Mouse (Mus musculus) hindbrain, embryonic 11.5 days (tissue): ENCODE data around the gene Wnk1. TPM values are rescaled to one million over a fixed set of nuclear protein-coding genes. Genes with fewer than 3 reads are reported as not detected.

Source experiments
- ATAC-seq: fragments of 200-750 bp; cut with Nextera tagmentation; 2 replicates; pipeline ENCODE4 v1.8.0; 2017; ENCODE audit warnings: mild to moderate bottlenecking, moderate TSS enrichment, moderate library complexity; ENCODE audit not compliant: low FRiP score
- DNase-seq: peaks from one replicate; pipeline ENCODE4 v3.0.0-alpha.2; 2015; ENCODE audit warnings: low spot score
- H3K27ac ChIP-seq: fragments of 300-500 bp; sonication (generic); 2 replicates; pipeline ENCODE4 v1.5.1; 2014; ENCODE audit warnings: mild to moderate bottlenecking, low read depth, low read length
- H3K27me3 ChIP-seq: fragments of 300-500 bp; sonication (generic); 2 replicates; pipeline ENCODE4 v1.6.1; 2014; ENCODE audit warnings: mild to moderate bottlenecking, low read length, moderate library complexity, mixed read lengths; ENCODE audit not compliant: control insufficient read depth, insufficient read depth
- H3K36me3 ChIP-seq: fragments of 300-500 bp; sonication (generic); 2 replicates; pipeline ENCODE4 v1.6.1; 2014; ENCODE audit warnings: mild to moderate bottlenecking, low read length, moderate library complexity, mixed read lengths; ENCODE audit not compliant: control insufficient read depth, insufficient read depth
- H3K4me1 ChIP-seq: fragments of 300-500 bp; sonication (generic); replicated peaks from 2 replicates; pipeline ENCODE4 v1.6.1; 2014; ENCODE audit warnings: low read length, mixed read lengths; ENCODE audit not compliant: control insufficient read depth, insufficient read depth
- H3K4me2 ChIP-seq: fragments of 300-500 bp; sonication (generic); replicated peaks from 2 replicates; pipeline ENCODE4 v1.6.1; 2014; ENCODE audit warnings: mild to moderate bottlenecking, low read depth, low read length
- H3K4me3 ChIP-seq: fragments of 300-500 bp; sonication (generic); 2 replicates; pipeline ENCODE4 v1.5.1; 2014; ENCODE audit warnings: low read depth, low read length
- H3K9ac ChIP-seq: fragments of 300-500 bp; sonication (generic); 2 replicates; pipeline ENCODE4 v1.6.1; 2014; ENCODE audit warnings: low read depth, low read length
- H3K9me3 ChIP-seq: fragments of 300-500 bp; sonication (generic); 2 replicates; pipeline ENCODE4 v1.6.1; 2016; ENCODE audit warnings: low read length; ENCODE audit not compliant: control insufficient read depth
- WGBS: fragments of 180-500 bp; shearing (Covaris S2); extraction: QIAGEN DNeasy Blood & Tissue Kit; methylation state at CpG from one replicate; pipeline ENCODE4 v1.1.7; 2014; 5-methylcytosine and 5-hydroxymethylcytosine counted together
- polyA plus RNA-seq: library from polyadenylated mRNA; unstranded; fragments of >200 nt; fragmentation: Nextera tagmentation; extraction: Ambion mirVana; gene quantifications from 2 replicates; pipeline ENCODE4 v1.2.1, GENCODE M21; 2014

Wnk1 gene
- polyA plus RNA-seq, 1 experiment from 2014 or later = 91.7 TPM

DNA sequence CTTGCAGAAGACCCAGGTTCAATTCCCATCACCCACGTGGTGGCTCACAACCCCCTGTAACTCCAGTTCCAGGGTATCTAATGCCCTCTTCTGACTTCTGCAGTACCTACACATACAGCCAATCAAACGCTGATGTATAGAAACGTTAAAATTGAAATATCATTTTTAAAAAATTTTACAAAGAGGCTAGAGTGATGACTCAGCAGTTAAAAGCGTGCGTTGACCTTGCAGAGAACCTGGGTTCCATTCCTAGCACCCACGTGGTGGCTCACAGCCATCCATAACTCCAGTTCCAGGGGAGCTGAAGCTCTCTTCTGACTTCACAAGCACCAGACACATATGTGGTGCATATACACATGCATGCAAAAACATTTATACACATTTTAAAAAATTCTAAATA, 15.9 kb upstream of the Wnk1 start:
- no peak overlapping the region for H3K9ac ChIP-seq
- ATAC-seq = no peak
- 86% methylated on average over 6 of the region's 6 CpGs for WGBS
- no peak overlapping the region for H3K27ac ChIP-seq
- H3K36me3 ChIP-seq = no peaks in the 10 kb centered on the region
- DNase-seq = no peak
- no peak overlapping the region for H3K4me3 ChIP-seq
- H3K9me3 ChIP-seq = no peaks in the 10 kb centered on the region
- H3K4me1 ChIP-seq = no peaks in the 10 kb centered on the region
- no peaks in the 10 kb centered on the region for H3K27me3 ChIP-seq
- no peak overlapping the region for H3K4me2 ChIP-seq

GRCm38 (mm10) chr6:120047705-120048292, 9.3 kb upstream of the Wnk1 start:
- H3K4me3 ChIP-seq = no peak overlapping the region
- H3K27ac ChIP-seq = no peak overlapping the region
- ATAC-seq (no peak), DNase-seq (no peak)
- H3K9me3 ChIP-seq = no peaks in the 10 kb centered on the region
- no peaks in the 10 kb centered on the region for H3K27me3 ChIP-seq
- no peaks in the 10 kb centered on the region for H3K4me1 ChIP-seq
- no peaks in the 10 kb centered on the region for H3K36me3 ChIP-seq
- no peak overlapping the region for H3K4me2 ChIP-seq
- 86% methylated on average over 7 of the region's 7 CpGs for WGBS
- H3K9ac ChIP-seq = no peak overlapping the region

- no peaks in the 10 kb centered on the region for H3K36me3 ChIP-seq
- no peak overlapping the region for H3K27ac ChIP-seq
- no peaks in the 10 kb centered on the region for H3K9me3 ChIP-seq
- H3K9ac ChIP-seq = no peak overlapping the region
- no peak overlapping the region for H3K4me3 ChIP-seq
- DNase-seq (no peak), ATAC-seq (no peak)
- no peak overlapping the region for H3K4me2 ChIP-seq
- WGBS = 83% methylated on average over 4 of the region's 4 CpGs
- H3K27me3 ChIP-seq = no peaks in the 10 kb centered on the region
- H3K4me1 ChIP-seq = no peaks in the 10 kb centered on the region
These were observed 6.9 kb upstream of the Wnk1 start for GRCm38 (mm10) chr6:120045406-120045805.

- 68% methylated on average over 1 of the region's 1 CpGs for WGBS
- DNase-seq = no peak
- H3K4me1 ChIP-seq = no peaks in the 10 kb centered on the region
- no peaks in the 10 kb centered on the region for H3K9me3 ChIP-seq
- no peak overlapping the region for H3K27ac ChIP-seq
- H3K4me3 ChIP-seq = no peak overlapping the region
- no peak overlapping the region for H3K4me2 ChIP-seq
- ATAC-seq = no peak
- no peak overlapping the region for H3K9ac ChIP-seq
- no peaks in the 10 kb centered on the region for H3K36me3 ChIP-seq
- H3K27me3 ChIP-seq = no peaks in the 10 kb centered on the region
These were observed 4.3 kb upstream of the Wnk1 start for GRCm38 (mm10) chr6:120042632-120043220.

DNA sequence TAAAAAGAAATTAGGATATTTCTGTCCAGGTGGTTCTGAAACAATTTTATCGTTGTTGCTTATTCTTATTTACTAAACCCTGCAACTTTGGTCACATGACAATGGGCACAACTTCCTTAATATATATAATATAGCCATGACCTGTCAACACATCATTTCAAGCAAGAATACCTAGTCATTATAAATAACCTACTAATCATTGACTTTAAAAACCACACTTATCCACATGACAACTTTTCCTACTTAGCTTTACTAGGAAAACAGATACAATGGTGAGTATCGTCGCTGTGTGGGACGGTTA, 2.0 kb upstream of the Wnk1 start:
- Histone ChIP-seq H3K36me3 (no peaks in the 10 kb centered on the region), H3K9ac (no peak overlapping the region), H3K4me3 (no peak overlapping the region), H3K4me2 (no peak overlapping the region), H3K4me1 (peaks cover 2% of the 10 kb centered on the region; the same call in 1 of the 2 replicates), H3K9me3 (no peaks in the 10 kb centered on the region), H3K27ac (no peak overlapping the region), H3K27me3 (no peaks in the 10 kb centered on the region)
- 91% methylated on average over 4 of the region's 4 CpGs for WGBS
- ATAC-seq = no peak
- no peak for DNase-seq

- Histone ChIP-seq H3K36me3 (no peaks in the 10 kb centered on the region), H3K9ac (peak overlapping the region; percentile 37), H3K9me3 (no peaks in the 10 kb centered on the region), H3K4me2 (peak overlapping the region; percentile 68), H3K27me3 (no peaks in the 10 kb centered on the region), H3K4me3 (peak overlapping the region; percentile 94), H3K4me1 (peaks cover 2% of the 10 kb centered on the region; the same call in 1 of the 2 replicates), H3K27ac (no peak overlapping the region)
- peak; percentile 84 for DNase-seq
- 0 out of 2 replicates have a peak, but pooled peaks have one; percentile 0 for ATAC-seq
- WGBS = 2% methylated on average over 24 of the region's 24 CpGs
These were observed 1.4 kb upstream of the Wnk1 start for GRCm38 (mm10) chr6:120039668-120040556.

- Histone ChIP-seq H3K4me1 (peaks cover 2% of the 10 kb centered on the region; the same call in 1 of the 2 replicates), H3K4me3 (peak overlapping the region; percentile 94), H3K4me2 (peak overlapping the region; percentile 68), H3K9me3 (no peaks in the 10 kb centered on the region), H3K36me3 (no peaks in the 10 kb centered on the region), H3K9ac (peak overlapping the region; percentile 12), H3K27ac (no peak overlapping the region), H3K27me3 (no peaks in the 10 kb centered on the region)
- ATAC-seq = no peak
- no peak for DNase-seq
- 0% methylated on average over 9 of the region's 9 CpGs for WGBS
These were observed 738 bp upstream of the Wnk1 start for GRCm38 (mm10) chr6:120039256-120039563.

DNA sequence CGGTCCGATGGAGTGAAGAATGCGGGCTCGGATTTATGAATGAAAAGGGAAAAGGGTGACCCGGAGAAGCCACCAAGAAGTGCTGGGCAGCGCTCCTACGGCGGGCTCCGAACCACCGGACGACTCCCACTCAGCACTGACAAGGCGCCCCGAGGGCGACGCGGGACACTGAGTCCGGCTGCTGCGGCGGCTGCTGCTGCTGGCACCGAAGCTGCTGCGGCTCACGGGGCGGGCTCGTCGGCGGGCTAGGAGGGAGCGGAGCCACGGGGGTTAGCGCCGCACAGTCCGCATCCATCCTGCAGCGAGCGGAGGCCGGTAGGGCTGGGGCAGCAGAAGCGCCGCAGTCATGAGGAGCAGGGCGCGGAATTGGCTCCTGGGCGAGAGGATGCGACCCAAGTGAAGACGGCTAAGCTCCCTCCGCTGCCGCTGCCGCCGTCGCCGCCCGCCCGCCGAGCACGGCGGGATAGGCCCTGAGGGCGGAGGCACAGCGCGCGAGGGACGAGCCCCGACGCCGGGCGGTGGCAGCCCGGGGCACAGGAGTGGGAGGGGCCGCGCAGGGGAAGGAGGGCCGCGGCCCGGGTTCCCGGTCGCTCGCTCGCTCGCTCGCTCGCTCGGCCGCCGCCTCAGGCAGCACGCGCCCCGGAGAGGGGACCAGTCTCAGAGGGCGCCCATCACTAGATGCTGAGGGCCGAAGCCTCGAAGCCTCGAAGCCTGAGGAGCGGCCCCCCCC, 671 bp downstream of the Wnk1 start:
- Histone ChIP-seq H3K9ac (peak overlapping the region; percentile 89), H3K4me2 (peak overlapping the region; percentile 89), H3K27me3 (no peaks in the 10 kb centered on the region), H3K27ac (peak overlapping the region; percentile 96), H3K9me3 (no peaks in the 10 kb centered on the region), H3K36me3 (no peaks in the 10 kb centered on the region), H3K4me1 (peaks cover 2% of the 10 kb centered on the region; the same call in 1 of the 2 replicates), H3K4me3 (peak overlapping the region; percentile 94)
- DNase-seq (peak; percentile 79), ATAC-seq (peak; percentile 74)
- WGBS = 0% methylated on average over 57 of the region's 85 CpGs
